Mouse (Mus musculus): ENCODE data around the gene Nadk2.
A peak's percentile ranks its signal among the peaks of the same experiment; 100 is the strongest.

Nadk2 gene

DNA sequence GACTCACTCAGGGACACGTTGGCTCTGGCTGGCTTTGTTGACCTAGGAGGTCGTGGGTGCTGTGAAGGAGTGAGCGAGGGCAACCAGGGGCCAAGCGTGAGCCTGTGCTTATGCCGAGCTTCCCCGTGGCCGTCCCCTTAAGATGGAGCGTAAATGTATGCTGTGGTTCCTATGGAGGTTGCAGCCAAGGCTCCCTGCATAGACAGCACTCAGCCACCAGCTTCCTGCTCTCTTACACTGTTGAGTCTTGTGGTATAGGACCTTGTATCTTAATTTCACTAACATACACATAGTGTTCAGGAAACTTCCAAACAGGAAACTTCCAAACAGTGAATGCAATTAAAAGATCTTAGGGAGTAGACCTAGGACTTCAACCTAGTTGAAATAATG is 17.6 kb downstream of the Nadk2 start:
- DNase-seq, result no peak

DNA sequence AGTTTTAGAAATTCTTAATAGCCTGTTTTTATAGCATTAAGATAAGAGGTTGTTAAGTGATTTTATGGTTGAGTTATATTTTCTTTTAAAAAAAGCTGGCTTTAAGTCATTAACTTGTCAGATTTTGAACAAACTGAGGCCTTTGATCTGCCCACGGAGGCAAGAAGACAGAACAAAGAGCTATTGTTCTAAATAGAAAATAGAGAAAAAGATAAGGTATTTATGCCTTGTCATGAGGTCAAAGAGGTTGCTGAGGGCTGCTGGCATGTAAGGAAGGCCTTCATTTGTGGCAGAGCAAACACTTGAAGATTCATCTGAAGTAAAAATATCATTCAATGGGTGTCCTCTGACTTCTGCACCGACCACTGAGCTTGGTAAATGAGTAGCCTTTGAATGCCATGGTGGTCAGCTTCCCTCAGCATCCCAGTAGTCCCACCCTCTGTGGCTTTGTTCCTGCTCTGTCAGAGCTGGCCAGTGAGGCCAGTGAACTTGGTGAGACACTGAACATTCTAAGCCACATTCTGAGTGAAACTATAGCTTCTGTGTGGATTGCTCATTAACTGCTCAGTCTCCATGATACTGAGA is 18.2 kb downstream of the Nadk2 start:
- DNase-seq, result no peak

GRCm38 (mm10) chr15:9090662-9091061 is 19.6 kb downstream of the Nadk2 start:
- DNase-seq, result no peak

- no peak for DNase-seq
Observed at GRCm38 (mm10) chr15:9093598-9094365, 22.7 kb downstream of the Nadk2 start.

GRCm38 (mm10) chr15:9094366-9094750 is 23.3 kb downstream of the Nadk2 start:
- peak; percentile 36 for DNase-seq

DNA sequence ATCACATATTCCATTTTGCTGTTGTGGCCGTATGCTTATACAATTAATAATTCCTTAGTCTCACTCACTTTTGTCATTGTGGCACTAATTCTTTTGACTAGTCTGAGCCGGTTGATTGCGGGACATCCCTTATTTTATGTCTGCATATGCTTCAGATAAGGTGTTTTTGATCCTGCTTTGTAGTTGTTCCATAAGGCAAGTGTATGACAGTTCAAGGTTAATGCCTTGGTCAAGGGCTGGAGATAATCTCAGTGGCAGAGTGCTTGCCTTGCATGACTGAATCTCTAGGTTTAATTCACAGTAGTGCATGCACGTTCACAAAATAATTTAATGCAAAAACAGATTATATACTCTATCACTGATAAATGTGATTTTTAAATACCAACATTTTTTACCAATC is 25.8 kb downstream of the Nadk2 start:
- no peak for DNase-seq

DNA sequence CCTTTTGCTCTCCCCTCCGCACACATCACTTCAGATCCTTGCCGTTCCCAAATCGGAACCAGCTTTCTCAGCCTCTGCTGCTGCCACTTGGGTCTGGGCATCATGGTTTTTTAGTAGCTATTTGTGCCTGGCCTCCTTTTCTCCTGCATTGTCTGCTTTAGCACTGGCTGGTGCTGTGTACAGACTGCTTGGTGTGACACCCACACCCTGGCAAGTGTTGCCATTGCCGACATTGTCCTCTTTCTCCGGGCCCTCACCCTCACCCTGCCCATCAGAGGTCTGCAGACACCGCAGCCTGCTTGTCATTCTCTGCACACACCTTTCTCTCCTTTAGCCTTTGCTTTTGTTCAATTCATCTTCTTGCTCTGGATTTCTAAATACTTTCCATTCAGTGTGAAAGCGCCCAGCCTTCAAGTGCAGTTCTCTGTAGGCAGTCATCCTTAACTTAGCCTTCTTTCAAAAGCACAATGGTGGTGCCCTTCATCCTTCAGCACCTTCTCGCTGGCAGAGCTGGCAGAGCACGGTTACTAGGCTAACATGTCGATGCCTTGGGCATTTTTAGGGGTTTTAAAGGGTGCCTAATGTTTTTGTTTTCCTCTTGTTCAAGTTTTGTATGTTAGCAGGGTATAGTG is 29.5 kb downstream of the Nadk2 start:
- no peak for DNase-seq

DNA sequence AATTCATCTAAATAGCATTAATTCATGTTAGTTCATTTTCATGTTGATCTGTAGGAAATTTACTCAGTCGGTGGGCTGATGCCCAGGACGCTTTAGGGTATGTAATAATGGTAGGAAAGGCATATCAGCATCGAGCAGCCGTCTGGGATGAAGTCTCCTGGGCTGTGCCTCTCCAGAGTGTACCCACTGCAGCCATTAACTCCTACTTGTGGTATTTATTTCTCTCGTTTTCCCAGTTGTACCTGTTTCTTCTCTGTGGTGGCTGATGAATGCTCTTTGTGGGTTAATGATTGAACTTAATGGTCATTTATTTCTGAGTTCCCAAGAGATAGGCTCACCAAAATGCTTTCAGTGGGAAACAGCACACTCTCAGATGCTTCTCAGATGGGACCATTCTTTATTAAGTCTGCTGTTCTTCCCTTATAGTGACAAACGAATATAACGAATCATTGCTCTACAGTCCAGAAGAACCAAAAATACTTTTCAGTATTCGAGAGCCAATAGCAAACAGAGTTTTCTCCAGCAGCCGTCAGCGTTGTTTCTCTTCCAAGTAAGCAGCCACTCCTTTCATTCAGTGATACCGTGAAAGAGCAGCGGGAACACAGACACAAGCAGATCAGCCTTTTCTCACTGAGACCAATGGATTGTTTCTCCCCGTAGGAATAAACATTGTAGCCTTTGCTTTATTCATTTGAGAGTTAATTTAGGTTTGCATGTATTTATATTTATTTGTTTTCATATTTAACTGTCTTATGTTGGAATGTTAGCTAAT is 35.4 kb downstream of the Nadk2 start:
- DNase-seq, result no peak

DNA sequence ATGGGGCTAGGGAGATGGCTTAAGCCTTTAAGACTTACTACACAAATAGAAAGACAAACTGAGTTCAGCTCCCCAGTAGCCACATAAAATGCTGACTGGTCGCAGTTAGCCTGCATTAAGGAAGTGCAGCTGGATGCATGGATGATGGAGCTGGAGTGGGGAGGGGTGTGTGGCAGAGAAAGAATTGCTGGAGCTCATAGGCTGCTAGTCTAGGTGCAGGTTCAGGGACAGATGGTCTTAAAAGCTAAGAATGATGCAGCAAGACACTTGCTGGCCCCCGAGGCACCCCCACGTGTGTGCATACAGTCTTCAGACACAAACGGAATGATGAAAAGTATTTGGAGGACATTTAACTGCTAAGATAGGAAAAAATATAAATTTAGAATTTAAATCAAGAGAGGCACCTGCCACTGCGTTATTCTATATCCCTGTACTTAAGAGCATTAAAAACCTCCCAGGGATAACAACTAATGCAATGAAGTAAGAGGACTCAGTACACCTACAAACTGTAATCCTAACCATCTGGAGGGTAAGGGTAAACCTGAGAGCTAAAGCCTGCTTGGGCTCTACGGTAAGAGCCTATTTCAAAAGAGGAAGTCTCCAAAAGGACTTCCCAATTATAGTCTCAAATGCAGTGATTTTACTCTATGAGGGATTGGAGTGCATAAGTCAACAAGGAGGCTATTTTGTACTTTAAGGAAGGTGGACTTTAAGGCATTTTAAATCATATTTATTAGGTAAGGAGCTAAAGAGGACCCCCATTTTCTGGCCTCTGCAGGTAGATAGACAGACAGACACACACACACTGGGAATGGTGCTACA is 39.7 kb downstream of the Nadk2 start:
- no peak for DNase-seq

- no peak for DNase-seq
Observed at GRCm38 (mm10) chr15:9111648-9112047, 40.6 kb downstream of the Nadk2 start.

DNA sequence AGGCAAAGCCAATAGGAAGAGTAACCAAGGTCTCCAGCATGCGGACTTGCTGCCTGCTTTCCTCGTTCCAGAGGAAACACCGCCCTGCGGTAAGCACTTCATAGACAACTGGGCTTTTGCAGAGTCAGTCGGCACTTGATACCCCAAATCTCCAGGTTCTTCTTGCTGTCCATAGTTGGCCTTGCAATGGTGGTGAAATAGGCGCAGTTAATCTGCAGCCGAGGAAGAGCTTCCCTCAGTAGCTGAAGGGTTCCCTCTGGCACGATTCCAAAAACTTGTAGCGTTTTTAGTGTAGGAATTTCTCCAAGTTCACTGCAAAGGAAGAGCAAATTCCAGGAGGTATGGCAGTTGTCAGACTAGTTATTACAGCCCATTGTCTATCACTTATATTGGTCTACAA is 42.5 kb downstream of the Nadk2 start:
- no peak for DNase-seq

DNA sequence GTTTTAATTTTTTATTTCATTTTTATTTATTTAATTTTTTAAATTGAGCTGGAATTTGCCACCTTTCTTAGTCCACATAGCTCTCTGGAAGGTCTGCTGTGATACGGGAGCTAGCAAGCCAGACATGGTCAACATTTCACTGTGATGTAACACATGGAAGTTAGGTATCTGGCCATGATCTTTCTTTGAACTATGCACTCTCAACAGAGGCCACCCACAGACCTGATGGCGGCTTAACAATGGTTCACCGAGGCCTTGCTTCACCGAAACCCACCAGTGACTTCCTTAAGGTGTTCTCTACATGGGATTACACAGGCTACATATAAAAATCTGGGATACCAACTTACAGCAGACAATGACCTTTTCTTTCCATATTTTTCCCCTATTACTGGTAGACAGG is 43.1 kb downstream of the Nadk2 start:
- DNase-seq, result no peak

GRCm38 (mm10) chr15:9114599-9114998 is 43.5 kb downstream of the Nadk2 start:
- no peak for DNase-seq

DNA sequence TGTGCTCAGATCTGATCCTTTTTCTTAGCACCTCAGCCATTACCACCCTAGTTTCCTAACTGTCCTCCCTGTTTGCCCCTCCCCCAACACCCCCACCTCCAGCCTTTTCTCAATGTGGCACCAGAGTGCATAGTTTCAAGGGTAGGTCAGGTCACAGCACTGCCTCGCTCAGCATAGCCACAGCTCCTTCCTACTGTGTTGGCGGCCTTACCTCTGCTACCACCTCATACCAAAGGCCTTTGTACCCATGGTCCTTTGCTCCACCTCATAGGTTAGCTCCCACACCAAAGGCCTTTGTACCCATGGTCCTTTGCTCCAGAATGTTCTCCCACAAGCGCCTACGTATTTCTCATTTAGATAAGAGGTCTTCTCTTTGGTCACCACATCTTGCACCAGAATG is 47.8 kb downstream of the Nadk2 start:
- no peak for DNase-seq

GRCm38 (mm10) chr15:9120081-9120480 is 49.0 kb downstream of the Nadk2 start:
- DNase-seq, result peak; percentile 42

DNA sequence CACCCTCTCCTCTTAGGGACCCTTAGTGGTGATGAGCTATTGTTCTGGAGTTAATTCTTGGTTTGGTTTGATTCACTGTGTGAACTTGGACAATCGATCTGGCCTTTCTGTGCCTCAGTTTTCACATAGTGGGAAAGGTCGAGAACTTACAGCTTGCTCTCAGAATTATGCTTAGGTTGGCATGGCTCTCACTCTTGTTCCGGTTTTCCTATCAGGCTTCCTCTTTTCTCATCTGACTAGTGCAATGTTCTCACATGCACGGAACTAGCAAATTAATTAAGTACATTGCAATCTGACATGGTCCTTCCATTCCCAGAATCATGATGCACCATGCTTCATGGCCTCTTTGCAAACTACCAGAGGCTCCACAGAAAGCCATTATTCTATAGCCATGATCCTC is 51.9 kb downstream of the Nadk2 start:
- no peak for DNase-seq

DNA sequence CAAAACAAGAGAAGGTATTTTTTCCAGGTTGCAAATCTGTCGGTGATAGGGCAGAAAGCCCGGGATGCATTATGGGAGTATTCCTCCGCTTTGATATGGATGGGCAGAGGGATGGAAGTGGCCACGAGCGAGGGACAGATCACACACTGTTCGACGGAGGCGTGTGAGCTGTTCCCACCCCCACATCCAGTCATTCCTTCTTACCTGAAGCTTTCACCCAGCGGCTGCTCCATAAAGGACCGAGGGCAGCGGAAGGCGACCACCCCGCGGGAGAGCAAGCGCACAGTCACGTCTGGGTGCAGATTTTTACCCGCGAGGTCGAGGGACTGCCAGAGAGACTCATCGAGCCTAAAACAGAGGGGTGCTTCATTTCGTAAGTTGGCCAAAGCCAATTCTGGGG is 53.8 kb downstream of the Nadk2 start:
- DNase-seq, result no peak

DNA sequence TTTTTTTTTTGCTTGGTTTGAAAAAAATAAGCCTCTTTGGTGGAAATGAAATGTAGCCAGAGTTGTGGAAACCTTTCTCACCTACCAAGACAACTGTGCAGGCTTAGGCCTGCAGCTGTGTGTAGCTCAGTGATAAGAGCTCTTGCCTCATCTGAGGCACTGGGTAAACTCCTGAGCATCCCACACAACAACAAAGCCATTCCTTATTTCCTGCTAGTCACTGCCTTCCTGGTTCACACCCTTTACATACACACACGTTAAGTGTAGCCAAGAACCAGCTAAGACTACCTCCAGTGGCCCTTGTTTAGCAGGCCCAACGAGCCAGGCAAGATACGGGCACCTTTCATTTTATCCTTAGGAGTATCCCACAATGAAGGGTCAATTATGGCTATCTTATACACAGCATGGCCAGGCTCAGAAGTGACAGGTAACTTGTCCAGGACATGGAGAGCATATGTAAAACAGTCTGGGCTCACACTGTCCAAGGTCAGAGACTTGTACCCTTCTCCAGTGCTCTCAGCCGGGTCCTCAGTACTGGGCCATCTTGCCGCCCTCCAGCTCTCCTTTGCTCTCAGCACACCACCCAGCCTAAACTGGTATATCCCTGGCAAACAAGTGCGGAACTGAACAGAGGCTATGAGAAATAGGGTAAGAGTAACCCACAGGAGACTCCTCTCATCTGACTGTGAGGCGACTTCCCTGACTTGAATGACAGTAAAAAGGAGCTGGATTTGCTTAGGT is 56.2 kb downstream of the Nadk2 start:
- DNase-seq, result no peak

GRCm38 (mm10) chr15:9130772-9131498 is 59.9 kb downstream of the Nadk2 start:
- no peak for DNase-seq

- no peak for DNase-seq
Observed at GRCm38 (mm10) chr15:9131499-9131888, 60.4 kb downstream of the Nadk2 start.

GRCm38 (mm10) chr15:9132693-9133443 is 61.8 kb downstream of the Nadk2 start:
- DNase-seq, result no peak

All from right cerebral cortex, postnatal 4 days (tissue).